Mouse (Mus musculus): Measurements from ENCODE around the gene Ilf2. TPM values are rescaled to one million over a fixed set of nuclear protein-coding genes. Genes with fewer than 3 reads are reported as not detected.

Ilf2 gene
- 100 to 1,000 TPM; 113 to 125 TPM for polyA plus RNA-seq (2017; shearing (Covaris generic))

DNA sequence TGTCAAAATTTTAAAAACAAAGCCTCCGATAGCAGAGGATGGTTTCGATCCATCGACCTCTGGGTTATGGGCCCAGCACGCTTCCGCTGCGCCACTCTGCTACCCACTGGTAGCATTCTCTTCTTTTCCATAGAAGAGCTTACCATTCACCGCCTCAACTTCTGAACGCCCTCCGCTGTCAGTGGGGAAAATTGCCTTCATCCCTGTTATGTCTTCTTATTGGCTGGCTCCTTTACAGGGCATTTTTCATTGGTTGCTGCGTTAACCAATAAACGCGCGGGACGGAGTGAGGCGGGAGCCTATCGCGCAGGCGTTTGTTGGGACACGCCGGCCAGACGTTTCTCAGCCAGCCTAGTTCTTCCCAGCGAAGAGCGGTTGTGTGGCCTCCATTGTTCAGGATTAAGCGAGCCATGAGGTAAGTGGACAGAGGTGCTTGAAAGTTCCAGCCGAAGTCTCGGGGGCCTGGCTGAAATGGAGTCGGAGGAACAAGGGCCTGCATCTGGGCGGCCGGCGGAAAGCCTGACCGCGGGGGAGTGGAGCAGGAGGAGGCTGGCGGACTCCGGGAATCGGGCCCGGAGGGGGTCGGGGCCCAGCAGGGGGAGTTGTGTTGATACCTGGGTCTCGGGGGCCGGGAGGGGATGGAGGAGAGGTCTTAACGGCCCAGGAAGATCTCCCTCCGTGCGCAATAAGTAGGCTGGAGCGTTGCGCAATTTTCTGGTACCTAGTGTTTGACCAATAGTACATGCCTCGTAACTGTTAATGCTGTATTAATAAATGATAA lies at the start of gene Ilf2:
TSS of gene Ilf2 (plus strand) at position 296 of the 781 bp plus-strand sequence.
- peak; percentile 99 for ATAC-seq

GRCm38 (mm10) chr3:90427574-90427973 lies 48.4 kb upstream of the Ilf2 start:
- no peak for ATAC-seq

DNA sequence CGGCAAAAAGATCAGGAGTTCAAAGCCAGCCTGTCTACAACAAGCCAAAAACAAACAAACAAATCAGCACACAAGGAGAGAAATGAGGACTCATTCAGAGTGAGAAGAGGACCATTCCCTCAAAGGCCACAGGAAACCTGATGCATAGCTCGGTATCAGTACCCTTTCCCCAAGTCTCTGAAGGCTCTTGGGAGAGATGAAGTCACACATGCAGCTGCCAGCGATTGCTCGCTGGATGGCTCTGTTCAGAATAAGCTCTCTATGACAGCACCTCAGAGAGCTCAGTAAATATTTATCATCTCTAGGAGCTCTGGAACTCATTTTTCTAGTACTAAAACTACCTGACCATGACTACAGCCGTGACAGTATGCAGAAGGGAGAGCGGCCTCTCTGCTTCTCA lies 47.7 kb upstream of the Ilf2 start:
- no peak for ATAC-seq

DNA sequence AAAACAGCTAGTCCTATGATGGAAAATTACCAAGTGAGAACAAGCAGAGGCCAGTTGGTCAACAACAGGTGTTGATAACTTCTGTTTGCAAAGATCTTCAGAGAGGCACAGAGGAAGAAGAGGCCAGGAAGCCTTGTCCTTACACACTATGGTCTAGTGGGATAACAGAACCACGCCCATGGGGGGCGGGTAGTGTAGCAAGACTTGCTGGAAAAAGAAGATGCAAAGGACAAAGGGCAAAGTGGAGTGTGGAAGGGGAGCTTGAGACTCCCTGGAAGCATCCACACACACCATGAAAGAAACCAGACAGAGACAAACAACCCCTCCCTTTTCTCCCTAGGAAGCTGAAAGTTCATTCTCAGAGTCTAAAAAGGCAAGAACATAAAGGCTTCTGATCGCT lies 46.4 kb upstream of the Ilf2 start:
- ATAC-seq: no peak

DNA sequence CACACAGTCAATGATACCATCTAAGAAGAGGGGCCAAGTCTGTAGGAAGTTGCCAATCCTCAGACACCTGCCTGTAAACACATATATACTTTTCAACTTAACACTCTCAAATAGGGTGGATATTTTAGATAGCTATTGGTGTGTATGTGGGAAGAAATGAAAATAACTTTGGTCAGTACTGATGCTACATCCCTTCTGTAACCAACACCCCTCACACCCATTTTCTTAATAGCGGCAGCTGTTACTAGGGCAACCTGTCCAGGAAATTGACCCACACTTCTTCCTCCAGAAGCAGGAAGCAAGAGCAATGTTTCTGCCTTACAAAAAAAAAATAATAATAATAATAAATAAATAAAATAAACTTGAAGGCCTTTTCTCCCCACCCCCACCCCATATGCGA lies 43.6 kb upstream of the Ilf2 start:
- ATAC-seq: no peak

GRCm38 (mm10) chr3:90432811-90433219 lies 43.1 kb upstream of the Ilf2 start:
- ATAC-seq: no peak

DNA sequence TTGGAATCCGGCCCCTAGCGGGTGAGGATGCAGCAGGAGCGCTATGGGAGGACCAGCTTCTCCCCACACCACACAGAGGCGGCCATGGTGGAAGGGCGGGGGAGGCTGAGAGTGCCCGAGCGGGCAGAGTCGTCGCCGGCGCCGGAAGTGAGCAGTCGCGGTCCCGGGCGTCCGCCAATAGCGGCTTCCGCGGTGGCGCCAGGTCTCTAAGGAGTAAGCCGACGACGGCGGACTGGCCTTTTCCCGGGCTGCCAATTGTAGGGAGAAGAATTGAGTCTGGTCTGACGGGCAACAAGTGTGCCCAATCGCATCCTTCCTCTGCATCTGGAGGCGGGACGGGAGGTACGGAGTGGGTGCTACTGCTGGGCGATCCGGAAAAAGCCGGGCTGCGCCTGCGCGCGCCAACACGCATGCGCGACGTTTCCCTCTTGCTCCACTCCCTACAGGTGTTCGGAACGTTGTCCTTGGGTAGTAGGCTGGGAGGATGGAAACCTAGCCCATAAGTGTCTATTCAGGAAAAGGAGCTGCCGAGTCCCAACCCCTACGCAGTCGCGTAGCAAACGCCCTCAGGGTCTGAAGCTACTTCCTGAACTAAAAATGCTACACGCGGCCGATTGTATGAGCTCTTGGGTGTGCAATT lies 42.4 kb upstream of the Ilf2 start, which contains the start of gene Ints3:
TSS of gene Ints3 (minus strand) at position 242 of the 640 bp plus-strand sequence.
- ATAC-seq: peak; percentile 99

GRCm38 (mm10) chr3:90434073-90434730 lies 41.7 kb upstream of the Ilf2 start:
- no peak for ATAC-seq

GRCm38 (mm10) chr3:90437131-90437530 lies 38.8 kb upstream of the Ilf2 start:
- ATAC-seq: no peak

DNA sequence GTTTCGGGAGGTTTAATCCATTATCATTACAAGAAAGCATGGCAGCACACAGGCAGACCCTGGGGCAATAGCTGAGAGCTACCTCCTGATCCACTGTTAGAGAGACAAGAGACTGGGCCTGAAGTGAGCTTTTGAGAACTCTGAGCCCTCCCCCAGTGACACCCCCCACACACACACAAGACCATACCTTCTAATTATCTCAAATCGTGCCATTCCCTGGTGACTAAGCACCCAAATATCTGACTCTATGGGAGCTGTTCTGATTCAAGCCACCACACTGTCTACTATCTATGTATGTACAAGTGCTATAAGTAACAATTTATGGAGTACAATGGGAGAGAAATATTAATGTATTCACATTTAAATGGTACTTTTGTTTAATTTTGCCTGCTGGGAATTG lies 35.2 kb upstream of the Ilf2 start:
- ATAC-seq: no peak

GRCm38 (mm10) chr3:90443977-90444376 lies 31.9 kb upstream of the Ilf2 start:
- no peak for ATAC-seq

GRCm38 (mm10) chr3:90445417-90446200 lies 30.3 kb upstream of the Ilf2 start:
- ATAC-seq: no peak

DNA sequence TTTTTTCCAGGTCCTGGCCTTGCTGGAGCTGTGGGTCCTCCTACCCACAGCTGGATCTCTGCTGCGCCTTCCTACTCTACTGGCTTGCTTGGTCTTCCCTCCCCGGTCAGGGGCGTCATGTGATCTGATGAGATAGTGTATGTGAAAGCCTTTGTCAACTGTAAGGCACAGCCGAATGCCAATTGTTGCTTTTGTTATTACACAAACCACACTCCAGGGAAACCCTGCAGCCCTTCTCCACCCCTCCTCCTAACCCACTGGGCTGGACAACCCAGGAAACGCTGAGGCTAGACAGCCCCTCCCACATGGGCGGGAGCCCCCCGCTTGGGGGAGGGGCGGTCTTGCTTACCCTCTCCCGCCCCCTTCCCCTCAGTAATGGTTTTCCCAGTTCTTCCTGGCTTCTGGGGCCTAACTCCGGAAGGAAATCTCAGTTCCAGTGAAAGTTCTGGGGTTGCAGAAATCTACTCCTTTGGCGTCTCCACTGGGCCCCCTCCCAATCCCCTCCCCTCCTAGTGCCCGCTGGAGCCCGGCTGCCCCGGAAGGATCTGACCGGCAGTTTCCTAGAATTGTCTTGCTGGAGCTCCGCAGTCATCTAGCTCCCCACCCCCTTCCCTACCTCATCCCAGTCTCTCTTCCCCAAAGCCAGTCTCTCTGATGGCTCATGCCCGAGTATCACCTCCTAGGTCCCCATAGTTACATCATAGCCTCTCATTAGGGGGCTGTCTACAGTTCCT lies 29.4 kb upstream of the Ilf2 start:
- ATAC-seq: no peak

DNA sequence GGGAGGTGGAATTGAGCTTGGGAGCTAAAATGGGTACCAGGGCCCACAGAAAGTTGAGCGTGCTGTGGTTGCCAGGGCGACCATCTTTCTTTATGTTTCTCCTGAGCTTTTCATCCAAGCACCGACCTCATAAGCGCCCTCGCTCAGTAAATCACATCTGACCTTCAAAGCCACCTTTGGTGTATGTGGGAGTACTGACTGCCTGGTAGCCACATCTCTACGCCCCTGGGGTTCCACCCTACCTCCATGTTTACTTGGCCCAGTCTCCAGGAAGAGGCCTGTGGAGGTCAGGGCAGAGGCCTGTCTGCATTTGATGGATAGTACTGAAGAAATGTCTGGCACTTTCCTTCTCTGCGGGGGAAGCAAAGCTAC lies 28.8 kb upstream of the Ilf2 start:
- no peak for ATAC-seq

DNA sequence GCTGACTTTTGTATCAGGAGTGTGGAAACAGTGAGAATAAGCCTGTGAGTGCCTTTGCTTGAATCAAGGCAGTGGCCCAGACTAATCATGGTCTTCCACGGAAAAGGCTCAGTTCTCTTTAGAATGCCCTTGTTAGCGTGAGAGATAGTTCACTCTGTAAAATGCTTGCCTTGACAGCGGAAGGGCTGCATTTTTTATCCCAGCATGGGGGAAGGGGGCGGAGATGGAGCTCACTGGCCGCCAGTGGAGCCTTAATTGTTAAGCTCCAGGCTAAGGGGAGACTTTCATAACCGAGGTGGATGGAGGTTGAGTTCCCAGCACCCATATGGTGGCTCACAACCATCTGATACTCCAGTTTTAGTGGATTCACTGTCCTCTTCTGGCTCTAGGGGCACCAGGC lies 27.3 kb upstream of the Ilf2 start:
- no peak for ATAC-seq

DNA sequence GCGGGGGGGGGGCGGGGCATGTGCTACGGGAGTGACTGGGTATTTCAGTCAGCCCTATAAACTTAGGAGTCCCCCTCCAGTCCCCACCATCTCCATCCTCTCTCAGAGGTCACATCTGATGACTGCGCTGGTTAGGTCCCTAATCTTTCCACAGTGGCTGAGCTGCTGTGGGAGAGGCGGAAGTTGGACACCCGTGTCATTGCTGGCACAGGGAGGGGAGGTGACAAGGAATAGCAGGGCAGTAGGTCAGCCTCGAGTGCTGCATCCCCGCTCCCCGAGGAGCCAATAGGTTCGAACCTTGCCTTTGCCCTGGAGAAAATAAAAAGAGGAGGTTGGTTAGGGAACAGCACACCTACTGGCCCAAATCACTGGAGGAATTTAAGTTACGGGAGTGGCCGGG lies 25.1 kb upstream of the Ilf2 start:
- no peak for ATAC-seq

DNA sequence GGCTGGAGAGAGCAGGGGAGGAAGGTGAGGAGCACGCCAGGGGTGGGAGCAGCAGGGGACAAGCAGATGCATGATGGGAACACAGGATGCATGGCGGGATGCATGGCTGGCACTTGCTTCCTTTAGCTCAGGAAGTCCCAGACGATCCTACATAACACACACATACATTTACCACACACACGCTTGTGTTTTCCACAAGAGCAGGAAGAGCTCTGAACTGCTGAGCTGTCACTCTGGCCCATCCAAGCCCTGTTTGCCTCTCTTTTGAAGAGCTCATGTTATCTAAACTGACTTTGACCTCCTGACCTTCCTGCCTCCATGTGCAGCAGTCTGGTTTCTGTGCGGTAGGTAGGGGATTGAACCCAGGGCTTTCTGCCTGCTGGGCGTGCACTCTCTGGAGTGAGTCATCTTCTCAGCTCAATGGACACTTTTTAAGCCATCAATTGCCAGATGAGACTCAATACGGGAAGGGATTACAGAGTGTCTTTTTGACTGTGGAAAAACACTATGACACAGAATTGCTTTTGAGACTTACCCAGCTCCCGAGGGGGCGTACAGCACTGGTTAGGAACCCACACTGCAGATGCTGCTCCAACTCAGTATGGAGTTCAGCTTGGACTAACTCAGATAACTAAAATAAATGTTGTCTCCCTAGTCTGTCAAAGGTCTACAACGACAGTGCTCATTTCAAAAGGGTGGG lies 24.4 kb upstream of the Ilf2 start:
- ATAC-seq: no peak

- no peak for ATAC-seq
Measured at GRCm38 (mm10) chr3:90454931-90455330, 21.0 kb upstream of the Ilf2 start.

GRCm38 (mm10) chr3:90459727-90460126 lies 16.2 kb upstream of the Ilf2 start:
- no peak for ATAC-seq

- ATAC-seq: no peak
Measured at GRCm38 (mm10) chr3:90460315-90460714, 15.6 kb upstream of the Ilf2 start.

DNA sequence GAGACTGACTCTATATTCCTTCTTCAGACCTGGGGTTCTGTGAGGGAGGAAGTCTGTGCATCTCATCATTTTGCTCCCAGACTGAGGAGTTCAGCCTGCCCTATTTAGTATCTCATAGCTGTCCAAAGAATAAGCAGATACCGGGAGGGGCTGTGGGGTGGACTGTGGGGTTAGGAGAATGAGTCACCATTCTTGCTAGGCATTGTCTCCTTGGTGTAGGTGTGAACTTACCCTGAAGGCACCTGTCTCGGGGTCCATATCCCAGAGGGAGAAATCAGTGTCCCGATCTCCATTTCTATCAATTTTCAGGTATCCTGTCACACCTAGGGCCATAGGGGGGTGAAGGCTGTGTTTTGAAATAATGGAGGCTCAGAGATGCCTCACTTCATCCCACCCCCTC lies 14.0 kb upstream of the Ilf2 start:
- no peak for ATAC-seq

- ATAC-seq: no peak
Measured at GRCm38 (mm10) chr3:90462579-90462978, 13.3 kb upstream of the Ilf2 start.
